Mouse (Mus musculus): Measurements from ENCODE around the gene Ier5l.

Ier5l gene

DNA sequence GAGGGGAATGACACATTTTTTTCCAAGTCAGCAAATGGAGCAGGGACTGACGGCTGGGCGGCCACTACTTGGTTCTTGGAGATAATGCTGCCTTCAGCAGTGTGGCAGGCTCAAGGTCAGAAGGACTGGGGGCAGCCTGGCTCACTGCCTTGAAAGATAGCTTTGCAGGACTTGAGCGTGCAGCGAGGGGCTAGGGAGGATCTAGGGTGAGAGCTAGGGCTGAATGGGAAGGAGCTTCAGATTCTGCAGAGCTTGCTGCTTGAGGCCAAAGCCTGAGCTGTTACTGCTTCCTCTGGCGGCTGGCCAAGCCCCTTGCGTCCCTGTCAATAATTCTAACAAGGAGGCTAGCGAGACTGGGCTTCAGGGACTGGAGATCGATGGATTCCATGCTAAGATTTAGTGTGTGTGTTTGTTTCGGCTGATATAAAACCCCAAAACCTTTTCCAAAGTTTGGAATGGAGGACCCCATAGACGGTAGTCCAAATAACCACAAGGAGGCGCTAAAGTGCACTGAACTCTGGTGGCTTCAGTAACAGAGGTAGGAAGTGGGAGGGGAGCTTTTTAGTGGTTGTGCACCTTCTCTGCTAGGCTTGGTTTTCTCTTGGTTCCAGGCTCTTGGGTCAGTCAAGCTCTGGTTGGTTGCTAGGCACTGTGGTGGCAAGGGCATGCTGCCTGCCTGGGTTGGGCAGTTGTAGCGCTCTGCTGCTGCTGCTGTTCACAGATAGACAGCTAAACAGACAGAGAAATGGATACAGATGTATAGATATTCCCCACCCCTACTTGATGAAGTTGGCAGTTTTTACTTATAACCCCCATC is 33.1 kb downstream of the Ier5l start:
- DNase-seq: peak; percentile 59

DNA sequence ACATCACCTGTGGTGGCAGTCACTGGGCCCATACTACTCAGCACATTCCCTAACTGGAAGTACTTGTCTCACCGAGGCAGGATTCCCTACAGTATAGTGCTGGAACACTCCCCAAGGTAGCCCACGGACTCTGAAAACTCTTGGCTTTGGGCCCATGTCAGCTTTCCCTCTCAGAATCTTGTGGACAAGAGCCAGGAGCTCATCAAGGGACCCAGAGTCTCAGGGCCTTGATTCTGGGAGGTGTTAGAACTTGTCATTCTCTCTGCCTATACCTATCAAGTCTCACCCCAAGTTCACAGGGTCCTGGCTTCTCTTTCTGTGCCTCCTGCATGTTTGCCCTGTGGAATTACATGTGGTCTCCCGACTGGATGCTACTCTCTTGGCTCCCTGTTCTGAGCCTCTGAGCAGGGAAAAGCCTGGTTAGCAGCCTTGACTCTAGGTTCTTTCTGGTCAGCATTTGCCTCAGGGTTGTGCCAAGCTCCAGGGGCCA is 33.8 kb downstream of the Ier5l start:
- no peak for DNase-seq

DNA sequence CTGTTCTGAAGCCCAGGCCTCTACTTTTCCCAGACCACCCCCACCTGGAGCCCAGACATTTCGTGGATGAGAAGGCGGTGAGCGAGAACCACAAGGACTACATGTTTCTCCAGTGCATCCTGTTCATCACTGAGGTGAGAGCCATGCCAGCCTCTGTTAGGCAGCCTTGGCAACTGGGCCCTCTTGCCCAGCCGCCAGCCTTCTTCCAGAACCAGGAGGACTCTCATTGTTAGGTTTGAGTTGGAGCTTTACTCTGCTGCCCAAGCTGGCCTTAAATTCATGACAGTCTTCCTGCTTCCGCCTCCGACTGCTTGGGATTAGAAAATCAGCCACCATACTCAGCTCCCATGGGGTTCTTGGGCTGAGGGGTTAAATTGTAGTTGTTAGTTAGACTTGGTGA is 34.4 kb downstream of the Ier5l start:
- no peak for DNase-seq

DNA sequence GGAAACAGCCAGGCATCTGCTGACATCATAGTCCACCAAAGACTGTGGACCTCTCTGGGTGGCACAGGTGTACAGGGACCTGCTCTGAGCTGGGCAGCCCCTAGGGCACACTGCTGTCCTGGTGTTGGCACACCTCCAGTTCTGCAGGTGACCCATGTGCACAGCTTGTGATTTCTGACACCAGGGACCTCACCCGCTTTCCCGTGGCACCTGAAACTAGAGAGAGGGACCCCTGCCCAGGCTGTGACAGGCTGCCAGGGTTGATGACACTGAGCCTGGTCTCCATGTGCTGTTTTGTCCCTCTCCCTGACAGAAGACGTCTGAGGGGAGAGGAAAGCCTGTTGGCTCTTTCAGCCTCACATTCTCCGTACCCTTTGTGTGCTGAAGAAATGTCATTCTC is 36.2 kb downstream of the Ier5l start:
- DNase-seq: no peak

DNA sequence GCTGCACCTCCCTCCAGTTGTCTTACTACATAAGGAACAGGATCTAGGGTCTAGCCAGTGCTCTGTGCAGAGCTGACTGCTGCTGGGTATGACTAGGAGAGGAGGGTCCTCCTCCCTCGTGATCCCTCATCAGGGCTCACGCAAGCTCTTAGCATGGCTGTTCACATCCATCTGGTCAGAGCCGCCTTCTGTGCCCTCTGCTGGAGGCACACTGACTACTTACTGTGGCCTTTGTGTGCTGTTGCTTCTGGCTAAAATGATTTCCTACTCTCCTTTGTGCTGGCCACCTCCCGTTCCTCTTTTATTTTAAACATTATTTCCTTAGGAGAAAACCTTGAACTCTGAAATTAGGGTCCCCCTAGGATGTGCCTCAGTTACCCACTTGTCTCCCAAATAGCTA is 37.2 kb downstream of the Ier5l start:
- no peak for DNase-seq

DNA sequence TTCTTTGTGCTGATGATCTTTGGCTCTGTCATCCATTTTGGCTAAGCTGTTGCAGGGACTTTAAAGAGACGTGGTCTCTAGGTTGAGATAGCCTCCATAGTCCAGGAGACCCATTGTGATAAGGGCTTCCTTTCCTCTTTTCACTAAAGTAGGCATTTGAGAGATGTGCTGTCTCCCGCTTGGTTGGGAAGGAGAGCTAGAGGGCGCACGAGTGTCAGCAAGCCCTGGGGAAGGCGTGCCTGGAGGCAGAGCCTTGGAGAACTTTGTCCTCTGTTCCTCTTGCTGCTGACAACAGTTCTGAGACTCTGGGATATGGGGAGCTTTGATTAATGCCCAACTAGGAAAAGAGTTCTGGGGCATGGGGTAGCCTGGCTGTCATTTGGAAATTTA is 37.9 kb downstream of the Ier5l start:
- DNase-seq: no peak

DNA sequence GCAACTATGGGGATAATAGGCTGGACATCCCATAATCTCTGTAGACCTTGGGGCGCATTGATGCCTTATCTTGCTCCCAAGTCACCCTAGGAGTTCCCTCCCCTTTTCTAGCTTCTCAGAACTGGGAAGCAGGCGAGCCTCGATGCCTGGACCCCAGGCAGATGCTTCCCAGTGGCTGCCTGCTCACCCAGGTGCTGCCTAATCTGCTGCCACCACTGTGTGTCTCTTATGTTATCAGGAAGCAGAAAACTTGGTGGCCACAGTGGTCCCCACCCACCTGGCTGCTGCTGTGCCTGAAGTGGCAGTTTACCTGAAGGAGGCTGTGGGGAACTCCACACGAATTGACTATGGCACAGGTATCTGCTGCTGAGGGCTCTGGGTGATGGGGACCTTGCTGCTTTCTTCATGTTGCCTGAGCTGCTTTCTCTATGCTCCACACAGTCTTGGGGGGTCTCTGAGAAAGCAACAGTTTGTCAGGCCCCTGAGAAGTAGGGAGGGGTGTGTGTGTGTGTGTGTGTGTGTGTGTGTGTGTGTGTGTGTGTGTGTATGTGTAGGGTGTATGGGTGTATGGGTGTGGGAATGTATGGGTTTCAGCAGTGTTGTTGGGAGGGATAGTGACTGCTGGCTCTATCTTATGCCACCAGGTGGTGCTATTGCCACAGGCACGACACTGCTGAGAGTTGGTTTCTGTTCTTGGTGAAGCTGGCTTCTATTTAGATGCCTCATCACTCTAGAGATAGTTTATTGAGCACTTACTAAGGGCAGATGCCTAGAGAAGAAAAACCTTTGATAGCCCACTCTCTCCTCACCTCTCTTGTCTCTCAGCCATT is 38.5 kb downstream of the Ier5l start:
- DNase-seq: peak; percentile 71

DNA sequence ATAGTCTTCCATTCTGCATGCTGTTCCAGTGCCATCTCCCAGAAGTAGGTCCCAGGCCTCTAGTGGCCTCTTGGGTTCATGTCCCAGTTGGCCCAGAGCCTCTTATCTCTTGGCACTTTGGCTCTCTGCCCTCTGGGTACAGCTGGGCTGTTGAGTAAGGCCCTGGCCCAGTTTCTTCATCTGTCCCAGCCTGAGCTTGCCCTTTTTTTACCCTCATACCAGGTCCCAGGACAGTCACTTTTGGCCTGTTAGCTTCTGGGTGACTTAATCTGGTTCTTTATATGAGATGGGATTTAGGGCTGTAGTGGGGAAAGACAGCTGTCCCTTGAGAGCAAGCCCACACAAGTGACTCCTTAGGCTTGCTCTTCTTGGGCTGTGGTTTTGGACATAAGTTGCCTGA is 44.9 kb downstream of the Ier5l start:
- no peak for DNase-seq
